Comparison of ENCODE assay signal across 8 mouse cellular contexts in genomic region chr17:80815747-80816146, GRCm38 (mm10).
DNase-seq lines count a peak whose midpoint lies in the region; ATAC-seq lines count a peak whose summit lies in the region.

No protein-coding gene starts in this region.

- no peak overlapping the region for H3K9ac ChIP-seq in hindbrain, embryonic 12.5 days

- H3K4me2 ChIP-seq in hindbrain, embryonic 12.5 days (replicated peaks): no peak overlapping the region

- H3K9me3 ChIP-seq in hindbrain, embryonic 10.5 days: peaks cover 4% of the 10 kb centered on the region; the same call in 1 of the 2 replicates
- no peaks in the 10 kb centered on the region for H3K9me3 ChIP-seq in hindbrain, embryonic 12.5 days (replicated peaks)

- H3K27me3 ChIP-seq in hindbrain, embryonic 10.5 days (ENCODE audit: insufficient read depth, poor library complexity, severe bottlenecking): no peaks in the 10 kb centered on the region
- H3K27me3 ChIP-seq in hindbrain, embryonic 12.5 days: no peaks in the 10 kb centered on the region

- 76% methylated on average over 4 of the region's 4 CpGs for WGBS in hindbrain, embryonic 10.5 days
- WGBS in hindbrain, embryonic 12.5 days: 79% methylated on average over 4 of the region's 4 CpGs

- 0 out of 2 replicates have a peak, but pooled peaks cover 4% of the 10 kb centered on the region for H3K4me1 ChIP-seq in hindbrain, embryonic 10.5 days (replicated peaks)
- no peaks in the 10 kb centered on the region for H3K4me1 ChIP-seq in hindbrain, embryonic 12.5 days

- no peaks in the 10 kb centered on the region for H3K36me3 ChIP-seq in hindbrain, embryonic 10.5 days
- no peaks in the 10 kb centered on the region for H3K36me3 ChIP-seq in hindbrain, embryonic 12.5 days

- ATAC-seq in hindbrain, embryonic 12.5 days (ENCODE audit: low FRiP score): no peak
- ATAC-seq in megakaryocyte progenitor cell, adult 5-6 weeks (replicated peaks; ENCODE audit: poor library complexity): peak; percentile 61
- no peak for ATAC-seq in erythroid progenitor cell, adult 5-6 weeks (replicated peaks; ENCODE audit: low FRiP score, poor library complexity, severe bottlenecking)

- H3K27ac ChIP-seq in hindbrain, embryonic 10.5 days: no peak overlapping the region
- H3K27ac ChIP-seq in hindbrain, embryonic 12.5 days: no peak overlapping the region

- peak; percentile 48 for DNase-seq in hindbrain, embryonic 10.5 days (ENCODE audit: low spot score)
- peak; percentile 68 to 70 for DNase-seq in B cell, adult 2 months
- DNase-seq in R1 (ENCODE audit: low read depth, low spot score): peak; percentile 89
- no peak for DNase-seq in ovary, adult 18-20 months (ENCODE audit: low spot score)
- no peak for DNase-seq in frontal cortex, postnatal 25 days (ENCODE audit: low spot score in 2 of 2)

- H3K4me3 ChIP-seq in hindbrain, embryonic 10.5 days: no peak overlapping the region
- no peak overlapping the region for H3K4me3 ChIP-seq in hindbrain, embryonic 12.5 days

Comparison
In these comparisons a context has a peak if more than half of its experiments do, and no peak if none do; other contexts are left out.
1. DNase-seq: peak in hindbrain, embryonic 10.5 days (single experiment), B cell, adult 2 months (2 of 2) and R1 (single experiment); none in ovary, adult 18-20 months (single experiment) and frontal cortex, postnatal 25 days (0 of 2).